Mouse (Mus musculus): ENCODE measurements around the gene Slc9a6.
A peak's percentile ranks its signal among the peaks of the same experiment; 100 is the strongest.

Gene Slc9a6

GRCm38 (mm10) chrX:56609623-56610317 lies at the start of gene Slc9a6:
Gene Slc9a6, plus strand, starts transcription at chrX:56609757.
- peak; percentile 70 for DNase-seq (ENCODE audit: extremely low spot score, low spot score)

DNA sequence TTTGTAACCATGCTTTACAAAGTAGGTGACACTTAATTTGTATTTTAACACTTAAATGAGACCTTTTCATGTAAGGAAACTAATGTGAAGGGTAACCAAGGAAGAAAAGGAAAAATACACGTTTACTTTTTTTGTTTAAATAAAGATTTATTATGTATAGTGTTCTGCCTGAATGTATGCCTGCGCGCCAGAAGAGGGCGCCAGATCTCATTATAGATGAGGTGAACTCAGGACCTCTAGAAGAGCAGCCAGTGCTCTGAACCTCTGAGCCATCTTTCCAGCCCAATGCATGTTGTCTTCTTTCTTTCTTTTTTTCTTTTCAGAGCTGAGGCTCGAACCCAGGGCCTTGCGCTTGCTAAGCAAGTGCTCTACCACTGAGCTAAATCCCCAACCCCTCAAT lies 37.1 kb upstream of the Slc9a6 start:
- DNase-seq (ENCODE audit: extremely low spot score, low spot score), result no peak

GRCm38 (mm10) chrX:56578200-56578599 lies 31.4 kb upstream of the Slc9a6 start:
- no peak for DNase-seq (ENCODE audit: extremely low spot score, low spot score)

DNA sequence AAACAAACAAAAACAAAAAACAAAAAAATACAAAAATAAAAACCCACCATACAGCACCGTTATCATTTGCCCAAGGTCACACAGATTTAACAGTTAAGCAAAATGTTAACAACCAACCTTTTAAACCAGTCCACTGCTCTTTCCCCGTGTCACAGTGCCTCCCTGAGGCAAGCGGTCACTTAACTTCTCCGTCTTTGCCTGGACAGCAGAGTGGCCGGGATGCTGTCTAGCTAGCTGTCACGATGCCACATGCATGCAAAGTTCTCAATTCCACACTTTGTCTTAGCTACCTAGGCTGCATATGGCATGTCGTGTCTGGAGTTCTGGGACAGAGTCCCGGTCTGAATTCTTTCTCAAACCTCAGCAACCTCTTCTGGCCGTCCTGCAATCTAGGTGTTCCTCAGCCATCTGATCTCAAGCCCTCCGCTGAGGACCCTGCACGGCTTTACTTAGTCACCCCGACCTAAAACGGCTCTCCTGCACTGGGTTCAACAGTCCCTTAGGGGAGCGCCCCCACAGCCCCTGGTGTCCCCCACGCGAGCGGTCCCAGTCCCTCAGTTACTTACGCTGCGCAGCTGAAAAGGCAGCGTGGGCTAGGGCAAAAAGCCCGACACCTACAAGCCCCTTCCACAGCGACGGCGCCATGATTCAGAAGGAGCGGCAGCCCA lies 12.2 kb upstream of the Slc9a6 start:
- DNase-seq (ENCODE audit: extremely low spot score, low spot score), result no peak

GRCm38 (mm10) chrX:56597887-56598640 lies 11.5 kb upstream of the Slc9a6 start, which contains the start of gene Mmgt1:
Gene Mmgt1, minus strand, starts transcription at chrX:56598069.
- DNase-seq (ENCODE audit: extremely low spot score, low spot score), result peak; percentile 85

DNA sequence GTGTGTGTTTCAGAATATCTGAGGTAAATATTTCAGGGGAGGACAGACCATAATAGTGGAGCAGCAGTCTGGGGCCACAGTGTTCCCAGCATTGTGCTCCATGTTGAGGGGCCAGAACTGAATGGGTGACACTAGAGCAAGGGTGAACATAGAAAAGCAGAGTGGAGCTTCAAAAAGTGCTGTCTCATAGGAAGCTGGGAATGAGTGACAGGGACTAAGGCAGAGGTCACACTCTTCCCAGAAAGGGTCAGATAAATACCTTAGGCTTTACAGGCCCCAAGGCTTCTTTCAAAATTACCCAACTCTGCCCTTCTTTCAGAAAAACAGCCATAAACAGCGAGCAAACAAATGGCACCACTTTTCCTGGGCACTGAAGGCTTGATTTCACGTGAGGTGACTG lies 3.0 kb upstream of the Slc9a6 start:
- DNase-seq (ENCODE audit: extremely low spot score, low spot score), result no peak

GRCm38 (mm10) chrX:56607032-56607710 lies 2.4 kb upstream of the Slc9a6 start:
- no peak for DNase-seq (ENCODE audit: extremely low spot score, low spot score)

DNA sequence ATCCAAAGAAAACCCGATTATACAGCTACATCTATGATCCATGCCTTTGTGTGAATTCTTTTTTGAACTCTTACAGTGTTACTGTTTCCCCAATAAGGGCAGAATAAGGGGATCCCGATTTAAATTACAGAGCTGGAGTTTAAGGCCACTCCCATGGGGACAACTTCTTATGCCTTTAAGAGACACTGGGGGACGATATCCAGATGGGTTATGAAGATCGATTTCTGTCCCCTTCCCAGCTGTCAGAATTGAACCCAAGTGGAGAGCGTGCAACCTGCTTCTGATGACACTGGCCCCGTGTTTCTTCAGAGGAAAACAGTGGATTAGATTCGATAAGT lies 303 bp upstream of the Slc9a6 start:
- no peak for DNase-seq (ENCODE audit: extremely low spot score, low spot score)

GRCm38 (mm10) chrX:56610318-56610694 lies 749 bp downstream of the Slc9a6 start:
- peak; percentile 19 for DNase-seq (ENCODE audit: extremely low spot score, low spot score)

DNA sequence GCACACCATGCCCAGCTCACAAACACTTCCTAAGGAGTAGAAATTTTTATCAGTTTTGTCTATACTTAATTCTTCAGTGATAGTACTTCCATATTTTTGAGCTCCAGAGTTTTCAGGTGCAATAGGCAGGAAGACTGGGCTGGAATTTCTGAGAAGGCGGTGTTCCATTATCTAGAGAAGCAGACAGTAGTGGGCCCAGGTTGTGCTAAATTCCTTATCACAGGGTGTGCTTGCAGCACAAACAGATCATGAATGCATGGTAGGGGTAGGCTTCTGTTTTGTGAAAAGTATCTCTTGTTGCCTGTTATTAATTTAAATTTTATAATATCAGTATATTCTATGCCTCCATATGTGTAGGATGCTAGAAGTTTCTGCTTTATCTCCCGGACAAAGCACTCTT lies 5.7 kb downstream of the Slc9a6 start:
- DNase-seq (ENCODE audit: extremely low spot score, low spot score), result no peak

- no peak for DNase-seq (ENCODE audit: extremely low spot score, low spot score)
Measured at GRCm38 (mm10) chrX:56636185-56636584, 26.6 kb downstream of the Slc9a6 start.

GRCm38 (mm10) chrX:56640066-56640465 lies 30.5 kb downstream of the Slc9a6 start:
- DNase-seq (ENCODE audit: extremely low spot score, low spot score), result no peak

DNA sequence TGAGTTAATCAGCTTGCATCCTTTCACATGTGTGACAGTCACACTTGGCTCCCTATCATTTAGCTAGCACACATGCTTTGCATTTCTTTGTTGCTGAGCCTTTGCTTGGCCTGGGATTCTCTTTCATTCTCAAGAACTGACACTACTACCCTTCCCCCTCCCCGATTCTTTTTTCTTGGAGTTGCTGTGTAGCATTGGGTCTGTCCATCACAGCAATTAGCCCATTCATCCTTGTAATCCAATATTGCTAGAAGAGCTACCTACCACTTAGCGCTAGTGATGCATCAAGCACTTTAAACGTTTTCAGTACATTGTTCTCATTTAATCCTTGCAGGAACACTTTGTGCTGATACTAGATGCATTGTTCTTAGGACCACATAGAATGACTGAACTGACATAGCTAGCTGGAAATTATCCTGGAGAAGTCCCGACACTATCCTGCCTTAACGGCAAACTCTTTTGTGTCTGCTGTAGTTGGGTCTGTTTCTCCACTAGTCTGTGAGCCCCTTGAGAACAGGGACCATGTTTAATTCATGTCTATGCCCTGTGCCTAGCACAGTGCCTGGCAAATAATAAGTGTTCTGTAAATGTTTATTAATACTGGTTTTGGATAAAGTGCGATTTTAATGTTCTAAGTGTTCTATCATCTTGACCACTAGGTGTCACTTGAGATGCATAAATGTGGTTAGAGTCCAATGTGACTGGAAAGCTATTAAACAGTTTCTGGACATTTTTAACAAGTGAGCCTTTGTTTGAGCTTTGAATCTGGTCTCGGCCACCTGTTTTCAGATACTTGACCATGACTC lies 40.2 kb downstream of the Slc9a6 start:
- no peak for DNase-seq (ENCODE audit: extremely low spot score, low spot score)

DNA sequence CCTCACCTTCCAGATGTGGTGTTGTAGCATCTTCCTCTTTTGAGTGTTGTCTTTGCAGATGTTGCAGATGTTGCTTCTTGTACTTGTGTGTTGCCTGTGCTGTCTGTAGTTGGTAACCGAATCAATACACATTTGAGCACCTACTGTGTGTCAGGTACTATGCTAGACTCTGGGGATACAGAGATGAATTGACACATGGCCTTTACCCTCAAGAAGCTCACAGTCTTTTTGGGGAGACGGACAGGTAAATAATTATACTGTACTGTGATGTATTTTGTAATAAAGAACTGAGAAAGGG lies 40.7 kb downstream of the Slc9a6 start:
- no peak for DNase-seq (ENCODE audit: extremely low spot score, low spot score)

DNA sequence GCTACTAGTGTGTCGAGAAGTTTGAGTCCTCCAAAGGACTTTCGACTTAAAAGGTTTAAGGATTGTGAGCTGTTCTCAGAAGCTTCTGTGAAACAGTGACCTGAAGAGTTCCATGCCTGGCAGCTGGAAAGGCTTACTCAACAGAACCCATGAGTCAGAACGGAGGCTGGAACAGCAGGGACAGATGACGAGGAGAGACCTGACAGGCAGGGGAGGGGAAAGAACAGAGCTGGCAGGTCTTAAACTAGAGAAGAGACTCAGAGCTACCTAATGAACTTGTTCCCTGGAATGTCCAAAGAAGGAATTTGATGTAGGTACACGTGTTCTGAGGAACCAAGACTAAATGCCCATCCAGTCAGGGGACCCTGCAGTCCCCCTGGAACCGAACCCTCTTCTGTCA lies 41.3 kb downstream of the Slc9a6 start:
- DNase-seq (ENCODE audit: extremely low spot score, low spot score), result no peak

GRCm38 (mm10) chrX:56651738-56652137 lies 42.2 kb downstream of the Slc9a6 start:
- no peak for DNase-seq (ENCODE audit: extremely low spot score, low spot score)

GRCm38 (mm10) chrX:56655686-56656085 lies 46.1 kb downstream of the Slc9a6 start:
- DNase-seq (ENCODE audit: extremely low spot score, low spot score), result no peak

- no peak for DNase-seq (ENCODE audit: extremely low spot score, low spot score)
Measured at GRCm38 (mm10) chrX:56659286-56659685, 49.7 kb downstream of the Slc9a6 start.

- DNase-seq (ENCODE audit: extremely low spot score, low spot score), result no peak
Measured at GRCm38 (mm10) chrX:56661143-56661542, 51.6 kb downstream of the Slc9a6 start.

GRCm38 (mm10) chrX:56662316-56662715 lies 52.8 kb downstream of the Slc9a6 start:
- DNase-seq (ENCODE audit: extremely low spot score, low spot score), result no peak

- no peak for DNase-seq (ENCODE audit: extremely low spot score, low spot score)
Measured at GRCm38 (mm10) chrX:56663377-56663776, 53.8 kb downstream of the Slc9a6 start.

Data from neural tube, embryonic 10.5 days (tissue).